Mouse (Mus musculus): Measurements from ENCODE around the gene Bpgm.

DNA sequence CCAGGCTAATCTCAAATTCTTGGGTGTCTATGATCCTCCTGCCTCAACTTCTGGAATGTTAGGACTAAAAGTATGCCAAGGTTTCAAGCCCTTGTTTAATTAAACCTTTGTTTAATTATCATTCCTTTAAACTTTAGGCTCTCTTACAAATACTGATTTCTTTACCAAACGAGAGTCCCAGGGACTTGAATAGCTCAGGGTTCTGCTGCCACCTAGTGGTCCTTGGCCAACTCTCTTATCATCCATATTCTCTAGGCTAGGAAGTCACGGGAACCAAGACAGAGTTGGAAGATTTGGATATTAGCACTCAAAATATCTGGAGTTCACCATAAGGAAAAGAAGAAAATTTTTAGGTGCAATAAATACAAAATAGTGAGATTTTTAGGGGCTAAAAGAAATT, 28.0 kb upstream of the Bpgm start:
- no peak for TF ChIP-seq CTCF (IDR thresholded peaks at IDR 0.05; ENCODE audit: extremely low read depth, insufficient read length, insufficient replicate concordance, low read depth, low read length)
- no peak for TF ChIP-seq POLR2A (IDR thresholded peaks at IDR 0.05; ENCODE audit: low read depth, low read length)
